Mouse (Mus musculus) liver, adult 2 months (tissue): Measurements from ENCODE around the gene Gse1. TPM values are rescaled to one million over a fixed set of nuclear protein-coding genes. Genes with fewer than 3 reads are reported as not detected.

ENCODE experiments used
- DNase-seq: peaks from one replicate; pipeline ENCODE4 v3.0.0-alpha.2; 2011; ENCODE audit warnings: low read depth, low spot score; ENCODE audit errors: extremely low read depth
- H3K27ac ChIP-seq: fragments of 200-500 bp; replicated peaks from 2 replicates; pipeline ENCODE4 v1.5.1; 2012; ENCODE audit warnings: low read depth, mild to moderate bottlenecking, control low read depth, inconsistent platforms, low read length; ENCODE audit not compliant: insufficient read depth
- H3K27me3 ChIP-seq: fragments of 200-500 bp; 2 replicates; pipeline ENCODE4 v1.6.1; 2012; ENCODE audit warnings: mild to moderate bottlenecking, moderate library complexity, low read length, inconsistent platforms; ENCODE audit not compliant: control insufficient read depth, insufficient read depth
- H3K36me3 ChIP-seq: fragments of 200-500 bp; 2 replicates; pipeline ENCODE4 v1.6.1; 2012; ENCODE audit warnings: low read length, inconsistent platforms; ENCODE audit not compliant: control insufficient read depth, insufficient read depth
- H3K4me1 ChIP-seq: fragments of 200-500 bp; 2 replicates; pipeline ENCODE4 v1.6.1; 2011; ENCODE audit warnings: low read length; ENCODE audit not compliant: control insufficient read depth, insufficient read depth
- H3K4me3 ChIP-seq: fragments of 200-500 bp; 2 replicates; pipeline ENCODE4 v1.5.1; 2011; ENCODE audit warnings: low read depth, mild to moderate bottlenecking, control low read depth, low read length, moderate library complexity; ENCODE audit not compliant: insufficient read depth
- H3K79me2 ChIP-seq: fragments of 200-500 bp; 2 replicates; pipeline ENCODE4 v1.6.1; 2012; ENCODE audit warnings: inconsistent platforms, mild to moderate bottlenecking, low read length, moderate library complexity; ENCODE audit not compliant: control insufficient read depth, insufficient read depth
- H3K9ac ChIP-seq: fragments of 200-500 bp; 2 replicates; pipeline ENCODE4 v1.6.1; 2012; ENCODE audit warnings: low read depth, mild to moderate bottlenecking, control low read depth, inconsistent platforms, low read length
- CTCF ChIP-seq: fragments of 200-500 bp; IDR thresholded peaks from 2 replicates; pipeline ENCODE4 v1.5.1; 2011; ENCODE audit warnings: low read depth, low read length, control low read depth
- POLR2A ChIP-seq: fragments of 200-500 bp; IDR thresholded peaks from 2 replicates; pipeline ENCODE4 v1.6.1; 2011; ENCODE audit warnings: low read length, control low read depth; ENCODE audit not compliant: insufficient read depth; ENCODE audit errors: extremely low read depth
- WGBS: fragments of 180-500 bp; shearing (Covaris S2); methylation state at CpG from one replicate; pipeline ENCODE4 v1.1.7; 2018; 5-methylcytosine and 5-hydroxymethylcytosine counted together
- polyA plus RNA-seq: library from polyadenylated mRNA; depleted of rRNA; stranded (reverse); fragments of >200 nt; gene quantifications from 2 replicates; pipeline ENCODE4 v1.2.3, GENCODE M21; 2012
- total RNA-seq: library from RNA; depleted of rRNA; stranded (reverse); fragments of >200 nt; gene quantifications from 2 replicates; pipeline ENCODE4 v1.2.3, GENCODE M21; 2014

Gse1 gene
- total and polyA plus RNA-seq, 2 experiments: 2.6 to 10.0 TPM

- DNase-seq: no peak
- H3K79me2 ChIP-seq: no peaks in the 10 kb centered on the region
- H3K27me3 ChIP-seq: no peaks in the 10 kb centered on the region
- no peak overlapping the region for H3K9ac ChIP-seq
- H3K36me3 ChIP-seq: no peaks in the 10 kb centered on the region
- TF ChIP-seq CTCF (no peak), POLR2A (no peak)
- H3K4me1 ChIP-seq: peaks cover 18% of the 10 kb centered on the region
- WGBS: 90% methylated on average over 5 of the region's 5 CpGs
- H3K4me3 ChIP-seq: no peak overlapping the region
- no peak overlapping the region for H3K27ac ChIP-seq
These were observed 192.0 kb downstream of the Gse1 start for GRCm38 (mm10) chr8:120420226-120420625.

- no peaks in the 10 kb centered on the region for H3K27me3 ChIP-seq
- no peaks in the 10 kb centered on the region for H3K79me2 ChIP-seq
- WGBS: 81% methylated on average over 9 of the region's 9 CpGs
- H3K4me3 ChIP-seq: no peak overlapping the region
- no peak overlapping the region for H3K27ac ChIP-seq
- no peak for DNase-seq
- no peak for TF ChIP-seq POLR2A
- TF ChIP-seq CTCF: no peak
- no peak overlapping the region for H3K9ac ChIP-seq
- H3K36me3 ChIP-seq: no peaks in the 10 kb centered on the region
- peaks cover 10% of the 10 kb centered on the region for H3K4me1 ChIP-seq
These were observed 193.4 kb downstream of the Gse1 start for GRCm38 (mm10) chr8:120421638-120422037.

- Histone ChIP-seq H3K4me3 (no peak overlapping the region), H3K4me1 (peaks cover 8% of the 10 kb centered on the region), H3K27ac (no peak overlapping the region), H3K79me2 (no peaks in the 10 kb centered on the region), H3K27me3 (no peaks in the 10 kb centered on the region), H3K36me3 (no peaks in the 10 kb centered on the region), H3K9ac (no peak overlapping the region)
- WGBS: 95% methylated on average over 8 of the region's 8 CpGs
- DNase-seq: no peak
- TF ChIP-seq POLR2A (no peak), CTCF (no peak)
These were observed 194.0 kb downstream of the Gse1 start for GRCm38 (mm10) chr8:120422236-120422635.

- no peaks in the 10 kb centered on the region for H3K27me3 ChIP-seq
- H3K9ac ChIP-seq: no peak overlapping the region
- no peaks in the 10 kb centered on the region; the same call in 1 of the 2 replicates for H3K4me1 ChIP-seq
- no peak overlapping the region for H3K27ac ChIP-seq
- no peak for DNase-seq
- 89% methylated on average over 7 of the region's 7 CpGs for WGBS
- H3K79me2 ChIP-seq: no peaks in the 10 kb centered on the region
- no peak overlapping the region for H3K4me3 ChIP-seq
- H3K36me3 ChIP-seq: no peaks in the 10 kb centered on the region
- TF ChIP-seq POLR2A (no peak), CTCF (no peak)
These were observed 195.3 kb downstream of the Gse1 start for GRCm38 (mm10) chr8:120423576-120423975.

- Histone ChIP-seq H3K4me1 (no peaks in the 10 kb centered on the region; the same call in 1 of the 2 replicates), H3K36me3 (no peaks in the 10 kb centered on the region), H3K79me2 (no peaks in the 10 kb centered on the region), H3K4me3 (no peak overlapping the region), H3K9ac (no peak overlapping the region), H3K27ac (no peak overlapping the region), H3K27me3 (no peaks in the 10 kb centered on the region)
- 85% methylated on average over 4 of the region's 4 CpGs for WGBS
- TF ChIP-seq CTCF: no peak
- no peak for TF ChIP-seq POLR2A
- no peak for DNase-seq
These were observed 196.6 kb downstream of the Gse1 start for GRCm38 (mm10) chr8:120424829-120425198.

- TF ChIP-seq CTCF (no peak), POLR2A (no peak)
These were observed 197.1 kb downstream of the Gse1 start for GRCm38 (mm10) chr8:120425199-120425941.

More at GRCm38 (mm10) chr8:120425199-120425941, 197.1 kb downstream of the Gse1 start:
- Histone ChIP-seq H3K4me1 (no peaks in the 10 kb centered on the region; the same call in 1 of the 2 replicates), H3K36me3 (no peaks in the 10 kb centered on the region), H3K4me3 (no peak overlapping the region), H3K79me2 (no peaks in the 10 kb centered on the region), H3K27ac (no peak overlapping the region), H3K9ac (no peak overlapping the region), H3K27me3 (no peaks in the 10 kb centered on the region)
- WGBS: 86% methylated on average over 8 of the region's 8 CpGs
- no peak for DNase-seq
